Mouse (Mus musculus): ENCODE measurements at regions not wholly inside any gene's neighbourhood (a gene's known extent, or its start where the extent isn't known, plus 50 kb on each side); places are given as distances from the start of the nearest gene placed in this dataset.
A peak's percentile ranks its signal among the peaks of the same experiment; 100 is the strongest.

DNA sequence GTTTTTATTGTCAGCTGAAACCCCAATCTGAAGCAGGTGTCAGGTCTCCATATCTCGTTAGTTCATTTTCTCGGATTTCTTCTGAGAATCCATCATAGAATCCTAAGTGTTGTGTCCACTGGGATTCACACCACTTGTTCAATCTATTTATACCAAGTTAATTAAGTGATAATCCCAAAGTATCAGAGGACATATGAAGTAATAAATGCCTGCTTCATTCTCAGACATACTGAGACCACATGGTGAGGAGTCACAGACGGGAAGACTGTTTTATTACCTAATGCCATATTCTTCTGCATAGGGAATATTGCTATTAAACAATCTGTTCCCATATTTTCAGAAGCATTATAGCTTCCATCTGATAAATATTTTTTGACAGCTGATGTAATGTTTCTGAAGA lies 863.5 kb downstream of the Pdha2 start:
- H3K36me3 ChIP-seq, result no peaks in the 10 kb centered on the region
- no peak for DNase-seq (ENCODE audit: low spot score)
- no peaks in the 10 kb centered on the region for H3K9me3 ChIP-seq
- no peak overlapping the region for H3K27ac ChIP-seq
- WGBS, result 80% methylated on average over 3 of the region's 3 CpGs
- H3K4me3 ChIP-seq, result no peak overlapping the region
- no peaks in the 10 kb centered on the region for H3K4me1 ChIP-seq
- H3K27me3 ChIP-seq (ENCODE audit: insufficient read depth, poor library complexity, severe bottlenecking), result no peaks in the 10 kb centered on the region

GRCm38 (mm10) chr3:140340631-140341030 lies 871.5 kb downstream of the Pdha2 start:
- no peak for DNase-seq (ENCODE audit: low spot score)
- H3K36me3 ChIP-seq, result no peaks in the 10 kb centered on the region
- no peak overlapping the region for H3K4me3 ChIP-seq
- H3K9me3 ChIP-seq, result no peaks in the 10 kb centered on the region
- no peak overlapping the region for H3K27ac ChIP-seq
- H3K4me1 ChIP-seq, result no peaks in the 10 kb centered on the region
- H3K27me3 ChIP-seq (ENCODE audit: insufficient read depth, poor library complexity, severe bottlenecking), result no peaks in the 10 kb centered on the region
- WGBS, result 82% methylated on average over 6 of the region's 6 CpGs

GRCm38 (mm10) chr3:140313795-140314194 lies 898.4 kb downstream of the Pdha2 start:
- 26% methylated on average over 2 of the region's 2 CpGs for whole genome bisulfite sequencing
- H3K36me3 ChIP-seq, result no peaks in the 10 kb centered on the region
- H3K4me1 ChIP-seq, result no peaks in the 10 kb centered on the region
- no peak overlapping the region for H3K27ac ChIP-seq
- no peaks in the 10 kb centered on the region for H3K9me3 ChIP-seq
- H3K4me3 ChIP-seq, result no peak overlapping the region
- peak; percentile 74 for DNase-seq (ENCODE audit: low spot score)
- peaks cover 5% of the 10 kb centered on the region for H3K27me3 ChIP-seq (ENCODE audit: insufficient read depth, poor library complexity, severe bottlenecking)

DNA sequence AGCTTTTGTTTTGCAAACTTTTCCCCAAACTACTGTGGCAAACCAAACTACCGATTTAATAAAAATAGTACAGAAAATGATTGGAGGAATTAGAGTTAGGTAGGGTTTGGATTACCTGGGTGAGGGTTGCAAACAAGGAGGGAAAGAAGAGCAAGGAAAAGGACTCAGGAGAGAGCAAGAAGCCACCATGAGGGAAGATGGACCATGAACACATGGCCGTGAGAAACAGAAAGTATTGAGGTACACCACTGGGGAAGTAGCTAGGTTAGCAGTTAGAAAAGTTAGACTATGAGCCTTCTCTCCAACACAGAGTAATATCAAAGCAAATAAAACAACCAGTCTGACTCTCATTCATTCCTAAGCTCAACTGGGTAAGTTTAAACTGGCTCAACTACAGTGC lies 912.8 kb downstream of the Pdha2 start:
- DNase-seq (ENCODE audit: low spot score), result no peak
- Histone ChIP-seq H3K27me3 (ENCODE audit: insufficient read depth, poor library complexity, severe bottlenecking) (no peaks in the 10 kb centered on the region), H3K27ac (no peak overlapping the region), H3K9me3 (no peaks in the 10 kb centered on the region), H3K4me3 (no peak overlapping the region), H3K4me1 (no peaks in the 10 kb centered on the region), H3K36me3 (no peaks in the 10 kb centered on the region)
- 79% methylated on average over 2 of the region's 2 CpGs for WGBS
